Mouse (Mus musculus): Measurements from ENCODE around the gene Zfand3. TPM values are rescaled to one million over a fixed set of nuclear protein-coding genes. Genes with fewer than 3 reads are reported as not detected.

The Zfand3 gene
- total RNA-seq (2015; ENCODE audit: low replicate concordance) = 10.4 and 17.6 TPM in 2 replicates
- total RNA-seq (2017; ENCODE audit: low replicate concordance) = 3.1 and 13.4 TPM in 2 replicates

GRCm38 (mm10) chr17:30004203-30005102 lies at the start of gene Zfand3:
Zfand3 (plus strand) TSS chr17:30004733.
- ATAC-seq (replicated peaks; ENCODE audit: low FRiP score, poor library complexity, severe bottlenecking) = peak; percentile 93

- ATAC-seq (replicated peaks; ENCODE audit: low FRiP score, poor library complexity, severe bottlenecking) = no peak
Observed at GRCm38 (mm10) chr17:29955880-29956279, 48.7 kb upstream of the Zfand3 start.

- ATAC-seq (replicated peaks; ENCODE audit: low FRiP score, poor library complexity, severe bottlenecking) = no peak
Observed at GRCm38 (mm10) chr17:29963730-29964259, 40.7 kb upstream of the Zfand3 start.

- ATAC-seq (replicated peaks; ENCODE audit: low FRiP score, poor library complexity, severe bottlenecking) = no peak
Observed at GRCm38 (mm10) chr17:29965506-29965905, 39.0 kb upstream of the Zfand3 start.

GRCm38 (mm10) chr17:29970037-29970555 lies 34.4 kb upstream of the Zfand3 start, which contains the start of gene Mdga1:
Mdga1 (minus strand) TSS chr17:29970087.
- no peak for ATAC-seq (replicated peaks; ENCODE audit: low FRiP score, poor library complexity, severe bottlenecking)

GRCm38 (mm10) chr17:29971761-29972432 lies 32.6 kb upstream of the Zfand3 start:
- ATAC-seq (replicated peaks; ENCODE audit: low FRiP score, poor library complexity, severe bottlenecking) = no peak

- no peak for ATAC-seq (replicated peaks; ENCODE audit: low FRiP score, poor library complexity, severe bottlenecking)
Observed at GRCm38 (mm10) chr17:29973226-29973625, 31.3 kb upstream of the Zfand3 start.

- peak; percentile 65; the same call in 1 of the 2 replicates for ATAC-seq (replicated peaks; ENCODE audit: low FRiP score, poor library complexity, severe bottlenecking)
Observed at GRCm38 (mm10) chr17:29975731-29976130, 28.8 kb upstream of the Zfand3 start.

GRCm38 (mm10) chr17:29979020-29979419 lies 25.5 kb upstream of the Zfand3 start:
- ATAC-seq (replicated peaks; ENCODE audit: low FRiP score, poor library complexity, severe bottlenecking) = no peak

- ATAC-seq (replicated peaks; ENCODE audit: low FRiP score, poor library complexity, severe bottlenecking) = no peak
Observed at GRCm38 (mm10) chr17:29979841-29980240, 24.7 kb upstream of the Zfand3 start.

GRCm38 (mm10) chr17:29981568-29981967 lies 23.0 kb upstream of the Zfand3 start:
- no peak for ATAC-seq (replicated peaks; ENCODE audit: low FRiP score, poor library complexity, severe bottlenecking)

GRCm38 (mm10) chr17:29983190-29983589 lies 21.3 kb upstream of the Zfand3 start:
- no peak for ATAC-seq (replicated peaks; ENCODE audit: low FRiP score, poor library complexity, severe bottlenecking)

GRCm38 (mm10) chr17:29984931-29985330 lies 19.6 kb upstream of the Zfand3 start:
- no peak for ATAC-seq (replicated peaks; ENCODE audit: low FRiP score, poor library complexity, severe bottlenecking)

GRCm38 (mm10) chr17:29985534-29985933 lies 19.0 kb upstream of the Zfand3 start:
- ATAC-seq (replicated peaks; ENCODE audit: low FRiP score, poor library complexity, severe bottlenecking) = no peak

GRCm38 (mm10) chr17:29988141-29988540 lies 16.4 kb upstream of the Zfand3 start:
- no peak for ATAC-seq (replicated peaks; ENCODE audit: low FRiP score, poor library complexity, severe bottlenecking)

- no peak for ATAC-seq (replicated peaks; ENCODE audit: low FRiP score, poor library complexity, severe bottlenecking)
Observed at GRCm38 (mm10) chr17:29989653-29990052, 14.9 kb upstream of the Zfand3 start.

GRCm38 (mm10) chr17:29990136-29990535 lies 14.4 kb upstream of the Zfand3 start:
- ATAC-seq (replicated peaks; ENCODE audit: low FRiP score, poor library complexity, severe bottlenecking) = no peak

- no peak for ATAC-seq (replicated peaks; ENCODE audit: low FRiP score, poor library complexity, severe bottlenecking)
Observed at GRCm38 (mm10) chr17:29990845-29991244, 13.7 kb upstream of the Zfand3 start.

- no peak for ATAC-seq (replicated peaks; ENCODE audit: low FRiP score, poor library complexity, severe bottlenecking)
Observed at GRCm38 (mm10) chr17:29993488-29993887, 11.0 kb upstream of the Zfand3 start.

GRCm38 (mm10) chr17:29994011-29994410 lies 10.5 kb upstream of the Zfand3 start:
- no peak for ATAC-seq (replicated peaks; ENCODE audit: low FRiP score, poor library complexity, severe bottlenecking)

All from erythroblast, adult 5-6 weeks (primary cell).